Mouse (Mus musculus) spleen, postnatal 10 days (tissue): Measurements from ENCODE around the gene Pik3cd.
"Not testable (repeated sequence)": the region's sequence is repeated elsewhere in the genome, so short reads cannot be mapped to it uniquely, and the experiment has no call there.

Source experiments
- DNase-seq, 2 experiments: peaks; one replicate each; pipeline ENCODE4 v3.0.0; 2021 to 2022; ENCODE audit warnings: low spot score in 2 of 2

Pik3cd gene

DNA sequence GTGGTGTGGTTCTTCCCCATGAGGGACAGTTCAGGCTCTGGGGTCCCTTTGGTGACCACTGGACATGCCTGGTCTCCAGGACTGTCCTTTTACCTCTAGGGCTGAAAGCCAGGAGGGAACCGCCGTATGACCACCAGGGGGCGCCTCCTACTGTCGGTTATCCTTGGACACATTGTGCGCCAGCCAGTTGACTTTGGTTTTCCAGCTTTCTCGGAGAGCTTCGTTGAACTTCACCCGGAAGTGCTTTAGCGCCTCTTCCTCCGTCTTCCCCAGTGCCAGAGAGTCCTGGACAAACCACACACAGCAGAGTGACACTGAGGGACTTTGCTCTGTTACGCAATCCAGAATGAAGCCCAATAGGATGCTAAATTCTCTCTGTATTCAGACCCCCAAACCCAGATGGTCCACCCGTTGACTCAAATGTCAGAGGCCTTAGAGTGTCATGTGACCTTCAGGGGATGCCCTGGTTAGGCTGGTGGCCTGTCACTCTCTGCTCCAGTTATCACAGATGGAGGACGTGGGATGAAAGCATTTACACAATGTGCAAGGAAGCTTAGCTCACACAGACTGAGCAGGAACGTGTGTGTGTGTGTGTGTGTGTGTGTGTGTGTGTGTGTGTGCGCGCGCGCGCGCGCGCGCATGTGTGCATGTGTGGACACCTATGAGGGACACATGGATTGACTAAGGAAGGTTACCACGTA, 51.7 kb downstream of the Pik3cd start:
- peak; percentile 63 to 85 for DNase-seq

DNA sequence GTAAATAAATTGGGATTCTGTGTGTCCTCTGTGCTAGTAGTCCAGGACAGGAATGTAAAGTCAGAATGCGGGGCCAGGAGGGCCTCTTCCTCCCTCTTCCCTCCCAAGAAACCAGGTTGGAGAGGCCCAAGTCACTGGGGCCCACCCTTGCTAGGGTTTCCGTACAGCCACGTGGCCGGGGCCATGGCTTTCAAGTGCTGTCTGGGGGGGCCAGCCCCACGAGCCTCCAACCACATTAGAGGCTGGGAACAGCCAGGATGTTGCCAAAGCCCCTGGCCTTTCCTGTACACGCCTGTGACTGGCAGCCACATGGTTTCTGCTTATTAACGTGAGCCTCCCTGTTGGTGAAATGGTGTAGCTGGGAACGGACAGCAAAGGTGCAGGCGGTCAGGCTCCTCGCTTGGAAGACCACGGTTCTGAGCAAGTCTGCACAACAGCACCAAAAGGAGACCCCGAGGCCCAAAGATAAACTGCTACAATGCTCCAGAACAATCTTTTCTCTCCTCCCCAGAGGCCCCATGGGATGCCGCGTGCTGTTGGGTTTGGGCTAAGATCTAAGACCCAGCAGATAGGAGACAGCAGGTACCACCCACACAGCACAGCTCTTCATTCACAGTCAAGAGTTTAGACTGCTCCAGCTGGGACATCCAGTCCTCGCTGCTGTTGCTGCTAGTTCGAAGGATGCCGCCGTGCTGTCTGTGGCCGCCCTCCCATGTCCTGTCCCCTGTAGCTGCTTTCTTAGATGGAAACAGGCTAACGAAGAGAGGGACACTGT, 54.2 kb downstream of the Pik3cd start:
- no peak for DNase-seq

DNA sequence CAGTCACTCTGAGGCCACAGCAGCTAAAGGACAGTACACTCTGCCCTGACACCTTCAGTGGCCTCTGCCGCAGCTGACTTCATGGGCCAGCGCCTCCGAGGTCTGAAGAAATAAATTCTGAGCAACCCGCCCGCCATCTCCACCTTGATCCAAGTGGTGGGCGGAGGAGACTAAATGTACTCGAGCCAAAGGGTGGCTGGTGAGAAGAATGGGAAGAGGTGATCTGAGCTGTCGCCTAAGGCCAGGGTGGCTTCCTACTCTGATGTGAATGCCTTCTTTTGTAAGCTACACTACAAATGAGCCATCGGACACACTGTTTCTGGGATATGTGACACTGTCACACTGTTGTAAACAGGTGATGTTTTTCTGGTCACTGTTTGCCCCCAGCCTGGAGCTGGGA, 56.6 kb downstream of the Pik3cd start:
- DNase-seq, result no peak

DNA sequence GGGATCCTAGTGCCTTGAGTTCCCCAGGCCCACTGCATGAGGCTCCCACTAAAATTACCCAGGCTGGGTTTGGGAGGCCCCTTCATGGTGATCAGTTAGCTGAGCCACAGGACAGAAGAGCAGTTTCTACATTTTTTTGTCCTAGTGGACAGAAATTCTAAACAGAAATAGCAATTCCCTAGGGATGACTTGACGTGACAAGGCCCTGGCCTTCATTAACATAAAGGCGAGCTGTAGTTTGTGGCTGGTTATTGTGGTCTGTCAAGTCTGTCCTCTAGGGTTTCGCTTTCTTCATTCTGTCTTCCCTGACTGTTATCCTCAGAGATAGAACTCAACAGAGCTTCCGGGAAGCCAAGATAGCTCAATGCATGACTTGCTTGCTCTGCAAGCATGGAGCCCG, 60.4 kb downstream of the Pik3cd start:
- no peak for DNase-seq

DNA sequence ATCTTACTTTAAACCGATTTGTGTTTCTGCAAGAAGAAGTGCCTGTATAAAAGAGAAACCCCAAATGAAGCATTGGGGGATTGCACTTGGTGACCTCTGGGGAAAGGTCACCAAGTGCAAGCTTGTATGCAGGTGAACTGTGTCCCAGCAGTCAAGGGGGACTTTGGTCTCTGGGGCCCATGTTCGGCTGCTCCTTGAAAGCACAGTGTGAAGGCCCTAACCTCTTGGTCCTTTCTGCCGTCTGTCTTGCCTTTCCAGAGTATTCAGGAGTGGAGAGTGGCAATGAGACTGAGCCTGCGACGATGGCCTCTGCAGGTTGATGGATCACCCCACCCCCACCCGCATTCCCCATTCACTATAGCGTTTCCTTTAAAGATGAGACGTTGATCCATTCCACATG, 61.0 kb downstream of the Pik3cd start:
- DNase-seq, result no peak

DNA sequence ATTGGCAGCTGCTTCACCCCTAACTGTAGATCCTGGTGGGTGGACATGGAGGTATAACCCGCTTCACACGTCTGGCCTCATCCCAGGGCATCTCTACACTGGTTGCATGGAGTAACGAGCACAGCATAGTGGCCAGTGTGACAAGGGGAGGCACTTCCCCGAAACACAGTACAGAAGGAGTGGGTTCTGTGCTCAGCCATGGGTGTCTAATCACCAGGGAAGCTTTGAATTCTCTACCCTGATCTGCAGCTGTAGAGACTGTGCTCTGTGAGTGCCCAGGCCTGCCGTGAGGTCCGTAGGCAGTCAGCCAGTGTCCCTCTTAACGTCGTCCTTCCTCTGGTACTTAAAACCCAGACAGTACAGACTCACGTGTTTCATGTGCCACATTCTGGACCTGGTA, 61.5 kb downstream of the Pik3cd start:
- no peak for DNase-seq

DNA sequence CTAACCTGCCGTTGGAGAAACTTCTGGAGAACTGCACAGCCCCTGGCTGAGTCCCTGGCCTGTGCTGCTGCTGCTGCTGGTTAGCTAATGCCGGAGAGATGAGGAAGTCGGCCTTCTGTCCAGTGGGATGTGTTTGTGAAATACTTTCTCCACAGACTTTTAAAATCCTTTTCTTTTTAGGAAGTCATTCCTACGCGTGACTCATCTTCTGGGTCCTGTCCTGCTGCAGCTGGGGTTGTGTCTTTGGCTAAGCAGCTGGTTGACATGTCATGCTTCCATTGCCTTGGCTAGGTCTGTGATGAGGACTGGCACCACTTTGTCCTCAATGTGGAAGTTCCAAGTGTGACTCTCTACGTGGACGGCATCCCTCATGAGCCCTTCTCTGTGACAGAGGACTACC, 64.4 kb downstream of the Pik3cd start:
- DNase-seq, result no peak

DNA sequence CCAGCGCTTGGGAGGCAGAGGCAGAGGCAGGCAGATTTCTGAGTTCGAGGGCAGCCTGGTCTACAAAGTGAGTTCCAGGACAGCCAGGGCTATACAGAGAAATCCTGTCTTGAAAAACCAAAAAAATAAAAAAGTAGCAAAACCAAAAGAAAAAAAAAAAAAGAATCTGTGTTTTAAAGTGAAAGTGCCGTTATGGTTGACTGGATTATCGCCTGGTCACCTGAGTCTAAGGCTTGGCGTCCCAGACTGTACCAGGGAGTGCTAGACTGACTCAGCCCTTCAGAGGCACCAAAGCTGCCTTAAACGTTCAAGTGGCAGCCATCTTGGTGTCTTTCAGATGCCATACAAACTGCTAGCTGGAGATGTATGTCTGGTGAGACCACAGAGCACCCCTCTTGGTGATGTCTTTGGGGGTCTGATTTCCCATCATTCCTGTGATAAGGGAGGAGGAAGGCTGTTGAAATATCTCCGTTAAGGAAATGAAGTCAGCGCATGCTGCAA, 66.4 kb downstream of the Pik3cd start:
- DNase-seq, result no peak

DNA sequence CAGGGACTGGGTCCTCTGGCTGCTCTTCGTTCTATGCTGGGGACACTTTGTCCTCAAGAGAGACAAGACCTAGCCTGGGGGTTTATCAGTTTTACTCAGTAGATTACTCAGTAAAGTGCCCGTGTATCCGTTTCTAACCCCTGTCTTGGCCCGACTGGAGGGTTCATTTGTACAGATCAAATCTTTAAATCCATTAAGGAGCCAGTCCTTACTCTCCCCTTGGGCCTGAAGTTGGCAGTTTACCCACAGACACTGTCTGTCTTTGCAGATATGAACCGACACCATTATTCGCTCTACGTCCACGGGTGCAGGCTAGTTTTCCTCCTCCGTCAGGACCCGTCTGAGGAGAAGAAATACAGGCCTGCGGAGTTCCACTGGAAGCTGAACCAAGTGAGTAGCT, 67.4 kb downstream of the Pik3cd start:
- no peak for DNase-seq

DNA sequence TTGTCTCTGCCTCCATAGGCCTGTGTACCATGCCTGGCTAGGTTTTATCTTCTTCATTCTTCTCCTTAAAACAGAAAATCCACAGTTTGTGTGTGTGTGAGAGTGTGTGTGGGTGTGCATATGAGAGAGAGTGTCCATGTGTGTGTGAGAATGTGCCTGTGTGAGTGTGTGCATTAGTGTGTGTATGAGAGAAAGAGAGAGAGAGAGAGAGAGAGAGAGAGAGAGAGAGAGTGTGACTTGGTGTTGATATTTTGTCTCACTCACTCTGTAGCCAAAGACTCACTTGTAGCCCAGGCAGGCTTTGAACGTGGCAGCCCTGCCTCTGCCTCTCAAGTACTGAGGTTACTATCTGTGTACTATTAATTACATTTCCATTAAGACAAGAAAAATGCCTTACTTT, 68.2 kb downstream of the Pik3cd start:
- no peak for DNase-seq

DNA sequence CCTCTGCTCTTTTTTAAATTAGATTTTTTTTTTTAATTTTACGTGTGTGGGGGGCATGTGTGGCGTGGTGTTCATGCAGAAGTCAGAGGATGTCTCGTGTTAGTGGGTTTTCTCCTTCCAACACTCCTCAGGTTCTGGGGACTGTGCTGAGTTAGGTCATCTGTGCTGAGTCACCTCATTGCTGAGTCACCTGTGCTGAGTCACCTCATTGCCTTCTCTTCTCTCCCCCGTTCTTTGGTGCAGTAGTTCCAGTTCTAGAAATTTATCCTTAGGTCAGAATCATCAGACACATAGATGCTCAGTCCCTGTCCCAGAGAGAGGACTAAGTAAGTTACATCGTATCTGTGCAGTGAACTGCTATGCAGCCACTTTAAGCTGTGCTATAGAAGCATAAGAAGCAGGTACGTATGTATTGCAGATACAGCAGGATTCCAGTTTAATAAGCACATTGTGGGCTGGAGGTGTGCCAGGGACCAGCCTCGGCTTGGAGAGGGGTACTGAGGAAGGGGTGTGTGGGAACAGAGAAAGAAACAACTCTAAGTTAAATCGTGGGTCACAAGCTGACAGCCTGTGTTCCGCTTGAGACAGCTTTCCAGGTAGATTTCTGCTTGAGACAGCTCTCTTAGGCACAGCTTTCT, 69.6 kb downstream of the Pik3cd start:
- no peak for DNase-seq

DNA sequence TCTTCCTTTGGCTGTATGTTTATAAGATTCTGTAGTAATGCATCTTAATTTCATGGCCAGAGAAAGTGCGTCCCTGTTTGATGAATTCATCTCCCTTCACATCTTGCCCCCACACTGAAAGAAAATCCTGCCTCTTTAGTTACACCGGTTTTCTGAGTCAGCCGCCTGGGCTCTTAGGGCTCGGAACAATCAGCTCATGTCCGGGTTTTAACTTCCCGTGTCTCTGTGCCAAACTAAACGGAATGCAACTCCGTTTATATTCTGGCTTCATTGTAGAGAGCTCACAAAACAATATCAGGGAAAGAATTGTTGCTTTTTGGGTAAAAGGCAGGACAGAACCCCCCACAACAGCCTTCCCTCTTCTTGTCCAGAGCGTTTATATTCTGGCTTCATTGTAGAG, 73.6 kb downstream of the Pik3cd start:
- DNase-seq, result no peak

DNA sequence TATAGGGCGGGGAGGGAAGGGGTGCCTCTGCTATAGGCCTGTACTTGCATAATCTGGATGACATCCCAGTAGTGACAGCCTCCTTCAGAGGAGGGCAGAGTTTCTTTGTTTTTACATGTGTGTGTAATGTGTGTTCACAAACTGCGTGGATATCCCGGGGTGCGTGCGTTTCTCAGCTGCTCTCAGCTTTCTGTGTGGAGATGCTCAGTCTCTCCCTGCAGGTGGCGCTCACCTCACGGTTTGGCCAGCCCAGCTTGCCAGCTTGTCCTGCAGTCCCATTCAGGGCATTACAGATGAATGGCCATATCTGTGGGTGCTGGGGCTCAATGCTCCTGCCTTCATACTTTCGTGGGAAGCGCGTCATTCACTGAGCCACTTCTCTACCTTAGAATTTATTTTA, 74.0 kb downstream of the Pik3cd start:
- DNase-seq, result peak; percentile 47 to 77

DNA sequence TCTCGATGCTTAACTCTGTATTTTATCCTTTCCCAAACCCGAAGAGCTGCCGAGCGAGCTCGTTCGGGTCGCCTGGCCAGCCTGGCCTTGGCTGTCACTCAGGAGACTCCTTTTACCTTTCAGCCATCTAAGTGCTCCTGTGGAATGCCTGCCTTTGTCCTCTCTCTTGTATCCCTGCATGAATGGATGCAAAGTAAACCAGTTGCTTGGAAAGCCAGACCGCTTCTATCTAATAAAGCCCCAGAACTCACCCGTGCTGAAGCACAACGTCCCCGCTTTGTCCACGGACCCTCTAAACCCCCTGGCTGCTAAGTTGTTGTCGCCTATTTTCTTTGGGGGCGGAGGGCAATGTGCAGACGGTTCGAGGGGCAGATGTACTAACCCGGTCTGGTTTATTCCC, 75.6 kb downstream of the Pik3cd start:
- no peak for DNase-seq

DNA sequence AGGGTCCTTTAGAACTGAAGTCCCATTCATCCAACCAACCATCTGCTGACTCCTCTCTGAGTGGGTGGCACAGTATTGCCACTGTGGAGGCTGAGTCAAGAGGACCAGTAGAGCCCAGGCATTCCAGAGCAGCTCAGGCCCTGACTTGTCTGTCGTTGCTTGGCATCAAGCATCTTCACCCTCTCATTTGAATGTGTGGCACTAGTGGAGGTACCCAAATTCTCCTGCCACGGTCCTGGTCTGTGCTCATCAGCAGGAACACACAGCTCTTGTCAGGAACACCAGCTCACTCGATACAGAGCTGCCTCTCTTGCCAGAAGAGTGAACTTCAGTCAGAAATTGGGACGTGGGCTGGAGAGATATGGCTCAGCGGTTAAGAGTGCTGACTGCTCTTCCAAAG, 78.7 kb downstream of the Pik3cd start:
- no peak for DNase-seq

DNA sequence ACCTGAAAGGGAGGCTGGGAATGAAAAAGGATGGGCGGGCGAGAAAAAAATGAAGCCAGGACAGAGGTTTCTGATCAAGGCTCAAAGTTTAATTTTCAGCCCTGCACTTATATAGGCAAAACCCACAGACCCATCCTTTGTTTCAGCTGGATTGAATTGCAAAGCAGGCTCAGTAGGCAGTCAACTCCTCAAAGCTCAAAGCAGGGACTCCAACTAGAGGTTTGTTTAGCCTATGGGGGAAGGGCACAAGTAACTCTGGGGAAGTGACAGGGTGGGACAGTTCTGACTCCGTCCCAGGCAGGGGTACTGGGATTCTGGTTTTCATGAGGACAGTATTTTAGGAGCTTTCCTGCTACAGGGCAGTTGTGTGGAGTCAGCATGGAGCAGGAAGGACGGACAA, 81.1 kb downstream of the Pik3cd start:
- no peak for DNase-seq

DNA sequence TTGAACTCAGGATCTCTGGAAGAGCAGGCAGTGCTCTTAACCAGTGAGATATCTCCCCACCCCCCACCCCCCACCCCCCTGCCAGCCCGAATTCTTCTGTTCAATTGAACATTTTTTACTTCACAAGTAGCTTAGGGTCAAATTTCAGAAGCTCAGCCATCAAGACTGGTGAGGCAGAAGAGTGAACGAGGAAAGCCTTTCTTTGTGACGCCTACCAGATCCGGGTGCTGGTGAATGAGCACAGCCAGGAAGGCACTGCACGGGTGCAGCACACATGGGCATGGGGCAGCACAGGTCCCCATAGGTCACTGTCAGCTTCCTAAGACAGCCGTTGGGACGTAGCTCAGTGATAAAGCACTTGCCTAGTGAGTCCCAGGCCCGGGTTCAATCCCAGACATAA, 82.4 kb downstream of the Pik3cd start:
- DNase-seq, result no peak

DNA sequence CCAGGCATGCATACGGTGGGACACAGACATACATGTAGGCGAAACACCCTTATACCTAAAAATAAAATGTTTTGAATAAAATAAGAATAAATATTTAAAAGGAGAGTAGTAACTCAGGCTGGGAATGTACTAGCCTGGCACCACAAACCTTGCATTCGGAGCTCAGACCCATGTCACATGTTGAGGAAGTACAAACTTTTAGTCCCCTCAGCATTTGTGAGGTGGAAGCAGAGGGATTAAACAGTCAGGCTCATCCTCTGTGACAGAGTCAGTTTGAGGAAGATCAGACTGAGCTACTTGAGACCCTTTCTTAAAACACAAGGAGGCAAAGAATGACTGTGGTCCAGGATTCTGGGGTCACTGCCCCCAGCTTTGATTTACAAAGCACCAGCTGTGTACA, 85.4 kb downstream of the Pik3cd start:
- not testable (repeated sequence) for DNase-seq

DNA sequence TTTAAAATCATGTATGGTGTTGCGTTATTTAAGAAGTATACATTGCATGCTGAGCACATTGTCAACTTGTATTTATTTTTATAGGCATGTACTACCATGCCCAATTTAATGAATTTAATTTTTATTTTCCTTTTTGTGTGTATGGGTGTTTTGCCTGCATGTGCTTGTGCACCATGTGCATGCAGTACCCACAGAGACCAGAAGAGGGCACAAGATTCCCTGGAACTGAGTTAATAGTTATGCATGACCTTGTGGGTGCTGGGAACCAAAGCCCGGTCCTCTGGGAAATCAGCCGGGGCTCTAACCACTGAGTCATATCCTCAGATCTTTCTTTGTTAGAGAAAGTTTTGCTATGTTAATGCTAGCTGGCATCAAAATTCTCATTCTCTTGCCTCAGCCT, 87.5 kb downstream of the Pik3cd start:
- DNase-seq, result no peak

DNA sequence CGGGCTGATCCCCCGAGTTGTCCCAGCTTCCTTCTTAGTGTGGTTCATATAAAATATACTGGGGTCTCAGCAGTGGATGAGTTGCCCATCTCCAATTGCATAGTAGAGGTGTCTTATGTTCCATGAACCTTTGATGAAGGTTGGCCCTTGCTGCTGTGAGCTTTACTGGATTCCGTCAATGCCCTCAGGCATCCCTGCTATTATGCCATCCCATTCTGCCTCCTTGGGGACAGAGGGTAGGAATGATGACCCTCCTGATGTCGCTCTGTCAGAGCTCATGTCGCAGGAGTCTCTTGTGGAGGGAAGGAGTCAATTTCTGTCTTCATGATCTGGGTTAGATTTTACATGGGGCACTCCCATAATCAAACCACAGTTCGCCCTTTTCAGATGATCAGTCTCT, 88.9 kb downstream of the Pik3cd start:
- not testable (repeated sequence) for DNase-seq

DNA sequence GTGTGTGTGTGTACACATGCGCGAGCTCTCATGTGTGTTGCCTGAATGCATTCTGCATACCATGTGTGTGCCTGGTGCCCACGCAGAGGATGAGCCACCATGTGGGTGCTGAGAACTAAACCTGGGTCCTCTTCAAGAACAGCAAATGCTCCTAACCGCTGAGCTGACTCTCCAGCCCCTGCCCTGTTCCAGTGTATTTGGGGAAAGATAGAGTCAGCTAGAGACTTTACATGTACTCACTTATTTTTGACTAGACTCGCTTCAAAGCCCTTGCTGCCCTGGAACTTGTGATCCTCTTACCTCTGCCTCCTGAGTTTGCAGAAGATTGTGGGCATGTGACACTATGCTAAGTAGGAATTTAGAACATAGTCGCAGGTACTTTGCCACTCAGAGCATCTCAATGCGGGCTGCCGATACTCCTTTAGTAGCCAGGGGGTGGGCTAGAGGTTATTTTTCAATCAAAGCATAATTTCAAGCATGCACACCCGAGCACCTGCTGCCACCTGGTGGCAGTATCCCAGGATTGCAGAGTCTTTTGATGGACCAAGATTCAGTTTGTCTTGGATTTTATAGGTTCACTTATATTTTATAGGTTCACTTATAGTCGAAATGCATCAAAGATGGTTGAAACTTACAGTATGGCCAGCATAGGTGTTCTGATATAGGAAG, 90.9 kb downstream of the Pik3cd start:
- peak in 1 of 2 experiments; percentile 65 for DNase-seq
